Mouse (Mus musculus) brain, embryonic 14.5 days (tissue): ENCODE data around the gene Hilpda. TPM values are rescaled to one million over a fixed set of nuclear protein-coding genes. Genes with fewer than 3 reads are reported as not detected.

ENCODE experiments used
- DNase-seq: peaks from one replicate; pipeline ENCODE4 v3.0.0-alpha.2; 2011; ENCODE audit warnings: low read depth
- CTCF ChIP-seq: fragments of 200-500 bp; IDR thresholded peaks from 2 replicates; pipeline ENCODE4 v1.5.1; 2012; ENCODE audit warnings: inconsistent platforms, mild to moderate bottlenecking, moderate library complexity, borderline replicate concordance; ENCODE audit not compliant: insufficient read depth, insufficient read length; ENCODE audit errors: extremely low read depth
- POLR2A ChIP-seq: fragments of 200-500 bp; IDR thresholded peaks from 2 replicates; pipeline ENCODE4 v1.6.1; 2012; ENCODE audit warnings: mild to moderate bottlenecking, inconsistent platforms, borderline replicate concordance; ENCODE audit not compliant: poor library complexity, insufficient read depth, insufficient read length, severe bottlenecking; ENCODE audit errors: extremely low read depth
- polyA plus RNA-seq: library from polyadenylated mRNA; depleted of rRNA; stranded (reverse); fragments of >200 nt; gene quantifications from 2 replicates; pipeline ENCODE4 v1.2.3, GENCODE M21; 2012; rRNA removed

Hilpda gene
- 26.4 and 43.9 TPM in 2 replicates for polyA plus RNA-seq

DNA sequence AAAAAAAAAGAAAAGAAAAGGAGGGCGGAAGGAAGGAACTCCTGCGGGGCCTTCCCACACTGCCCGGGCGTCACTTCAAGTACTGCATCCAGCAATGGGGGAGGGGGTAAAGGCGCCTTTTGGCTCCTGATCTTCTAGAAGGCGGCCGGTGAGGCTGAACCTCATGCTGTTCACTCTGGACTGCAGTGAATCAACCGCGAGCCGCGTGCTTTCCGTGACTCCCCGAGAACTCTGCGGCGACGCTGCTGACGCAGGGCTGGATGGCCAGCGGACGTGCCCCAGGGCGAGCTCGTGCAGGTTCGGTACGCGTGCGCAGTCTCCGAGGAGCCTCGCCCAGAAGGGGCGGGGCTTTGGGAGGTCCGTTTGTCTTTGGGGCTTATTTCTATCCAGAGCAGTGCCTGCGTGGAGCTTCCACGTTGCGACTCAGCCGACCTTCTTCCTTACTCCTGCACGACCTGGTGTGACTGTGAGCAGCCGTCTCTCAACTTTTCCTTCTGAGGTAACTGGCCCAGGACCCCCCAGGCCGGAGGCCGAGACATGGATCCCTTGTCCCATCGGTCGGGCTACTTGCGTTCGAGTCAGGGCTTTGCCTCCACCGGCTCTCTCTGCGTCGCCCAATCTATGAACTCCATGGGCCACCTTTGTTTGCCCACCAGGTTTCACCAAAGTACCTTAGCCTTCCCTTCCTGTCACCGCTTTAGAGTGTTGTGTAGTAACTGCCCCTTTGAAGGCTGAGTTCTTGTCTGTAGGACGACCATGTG, at the start of gene Hilpda:
TSS of gene Hilpda (plus strand) at position 177 of the 761 bp plus-strand sequence.
- peak; percentile 97 for DNase-seq
- TF ChIP-seq POLR2A (peak; percentile 49; the same call in 1 of the 2 replicates), CTCF (no peak)

DNA sequence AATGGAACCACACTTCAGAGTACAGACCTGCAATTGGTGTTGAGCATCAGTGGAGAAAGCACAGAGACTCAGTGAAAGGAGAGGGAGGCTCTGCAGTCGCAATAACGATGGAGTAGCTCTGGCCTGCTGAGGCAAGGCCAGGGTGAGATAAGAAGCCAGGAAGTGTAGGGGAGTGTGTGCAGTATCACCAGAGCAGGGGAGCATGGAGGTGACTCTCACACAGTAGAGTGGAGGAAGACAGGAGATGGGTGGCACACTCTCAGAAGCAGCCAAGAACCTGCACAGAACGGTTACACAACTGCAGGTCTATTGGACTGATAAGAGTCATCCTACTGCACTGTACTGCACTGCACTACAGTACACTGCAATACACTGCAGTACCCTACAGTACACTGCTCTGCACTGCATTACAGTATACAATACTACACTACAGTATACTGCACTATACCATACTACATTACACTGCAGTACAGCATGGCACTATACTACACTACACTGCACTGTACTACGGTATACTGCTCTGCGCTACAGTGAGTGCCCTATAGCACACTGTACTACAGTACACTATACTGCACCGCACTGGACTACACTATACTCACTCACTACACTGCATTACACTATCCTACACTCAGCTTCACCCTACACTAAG, 42.9 kb upstream of the Hilpda start:
- no peak for DNase-seq
- no peak for TF ChIP-seq CTCF
- no peak for TF ChIP-seq POLR2A

DNA sequence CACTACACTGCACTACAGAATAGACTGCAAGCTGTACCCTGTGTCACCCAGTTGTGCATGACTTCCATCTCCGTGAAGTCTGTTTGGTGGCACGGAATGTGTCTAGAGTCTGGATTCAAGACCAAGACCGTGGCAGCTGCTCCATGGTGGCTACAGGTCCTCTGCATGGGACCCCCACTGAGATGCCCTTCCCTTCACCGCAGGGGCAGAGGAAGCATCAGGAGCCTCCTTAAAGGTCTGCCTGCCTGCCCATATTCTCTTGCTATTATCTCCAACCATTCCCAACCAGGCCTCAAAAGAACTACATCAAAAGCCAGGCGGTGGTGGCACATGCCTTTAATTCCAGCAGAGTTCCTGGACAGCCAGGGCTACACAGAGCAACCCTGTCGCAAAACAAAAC, 41.9 kb upstream of the Hilpda start:
- no peak for DNase-seq
- no peak for TF ChIP-seq CTCF
- TF ChIP-seq POLR2A, result no peak

DNA sequence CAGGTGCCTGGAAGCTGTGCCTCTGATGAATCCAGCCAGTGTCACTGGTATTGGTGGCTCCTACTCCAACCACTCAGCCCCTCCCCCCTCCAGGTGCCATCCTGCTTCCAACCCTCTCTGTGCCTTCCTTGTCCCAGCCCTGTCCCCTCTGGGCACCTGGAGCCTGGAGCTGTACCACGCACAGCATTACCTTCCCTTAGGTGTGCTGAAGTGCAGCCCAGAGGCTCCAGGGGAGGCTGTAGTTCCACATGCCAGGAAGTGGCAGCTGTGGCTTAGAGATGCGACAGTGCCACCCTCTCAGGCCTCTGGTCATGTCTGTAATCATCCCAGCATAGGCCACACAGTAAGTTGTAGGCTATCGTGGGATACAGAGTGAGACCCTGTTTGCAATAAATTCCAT, 40.5 kb upstream of the Hilpda start:
- DNase-seq, result no peak
- TF ChIP-seq POLR2A, result no peak
- TF ChIP-seq CTCF, result no peak

DNA sequence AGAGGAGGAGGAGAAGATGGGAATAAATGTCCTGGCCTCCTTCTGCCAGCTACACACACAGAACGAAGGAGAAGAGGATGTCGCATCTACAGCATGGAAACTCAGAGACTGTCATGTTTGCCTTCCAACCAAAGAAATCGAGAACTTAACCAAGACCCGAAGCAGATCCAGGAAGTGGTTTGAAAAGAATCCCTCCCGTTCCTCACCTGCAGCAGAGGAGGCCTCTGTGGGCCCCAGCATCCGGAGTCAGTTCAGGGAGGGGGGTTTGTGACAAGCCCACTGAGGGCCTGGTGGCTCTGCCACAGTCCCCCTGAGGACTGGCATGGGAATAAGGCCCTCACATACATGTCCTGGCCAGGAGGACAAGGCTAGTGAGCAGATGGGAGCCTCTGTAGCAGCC, 40.0 kb upstream of the Hilpda start:
- TF ChIP-seq POLR2A, result no peak
- no peak for TF ChIP-seq CTCF
- no peak for DNase-seq

DNA sequence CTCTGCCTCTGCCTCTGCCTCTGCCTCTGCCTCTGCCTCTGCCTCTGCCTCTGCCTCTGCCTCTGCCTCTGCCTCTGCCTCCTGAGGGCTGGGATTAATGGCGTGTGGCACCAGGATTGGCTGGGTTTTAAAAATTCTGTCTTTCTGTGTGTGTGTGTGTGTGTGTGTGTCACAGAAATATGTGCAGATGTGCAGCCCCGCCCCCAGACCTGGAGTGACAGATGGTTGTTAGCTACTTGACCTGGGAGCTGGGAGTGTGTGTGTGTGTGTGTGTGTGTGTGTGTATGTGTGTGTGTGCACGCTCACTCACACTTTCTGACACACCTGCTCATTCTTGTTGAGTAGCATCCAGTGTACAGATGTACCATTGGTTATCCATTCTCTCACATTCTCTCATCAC, 38.6 kb upstream of the Hilpda start:
- TF ChIP-seq POLR2A (no peak), CTCF (no peak)
- no peak for DNase-seq

DNA sequence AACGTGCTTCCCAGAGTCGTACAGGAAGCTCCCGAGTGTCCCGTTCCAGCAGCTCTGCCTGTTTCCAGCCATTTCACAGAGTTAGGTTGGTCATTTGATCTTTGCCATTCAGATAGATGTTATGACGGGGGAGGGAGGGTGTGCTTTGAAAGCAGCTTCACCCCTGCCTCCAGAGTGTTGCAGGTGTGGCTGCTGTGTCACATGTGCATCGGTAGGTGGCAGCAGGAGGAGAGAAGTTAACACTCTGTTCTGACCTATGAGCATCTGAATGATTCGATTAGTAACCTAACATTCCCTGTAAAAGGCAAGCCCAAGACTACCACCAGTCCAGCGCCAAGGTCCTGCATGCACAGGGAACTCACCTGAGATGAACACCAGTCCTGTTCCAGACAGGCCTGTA, 38.0 kb upstream of the Hilpda start:
- peak; percentile 62 for TF ChIP-seq CTCF
- no peak for TF ChIP-seq POLR2A
- peak; percentile 35 for DNase-seq

DNA sequence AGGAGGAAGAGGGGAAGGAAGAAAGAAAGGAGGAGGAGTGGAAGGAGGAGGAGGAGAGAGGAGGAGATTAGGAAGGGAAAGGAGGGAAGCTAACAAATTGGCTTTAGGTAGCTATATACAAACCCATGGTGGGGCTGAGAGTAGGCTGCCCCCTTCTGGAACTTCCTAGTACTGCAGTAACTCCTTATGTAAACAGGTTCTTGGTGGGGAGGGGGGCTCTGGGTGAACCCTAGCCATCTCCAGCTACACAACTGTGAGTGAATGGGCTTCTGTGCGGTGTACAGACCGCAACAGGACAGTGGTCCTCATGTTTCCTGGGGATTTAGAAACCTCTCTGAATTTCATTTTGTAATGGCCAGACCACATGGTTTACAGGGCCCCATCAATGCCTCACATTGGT, 31.5 kb upstream of the Hilpda start:
- peak; percentile 62 for TF ChIP-seq CTCF
- no peak for TF ChIP-seq POLR2A

DNA sequence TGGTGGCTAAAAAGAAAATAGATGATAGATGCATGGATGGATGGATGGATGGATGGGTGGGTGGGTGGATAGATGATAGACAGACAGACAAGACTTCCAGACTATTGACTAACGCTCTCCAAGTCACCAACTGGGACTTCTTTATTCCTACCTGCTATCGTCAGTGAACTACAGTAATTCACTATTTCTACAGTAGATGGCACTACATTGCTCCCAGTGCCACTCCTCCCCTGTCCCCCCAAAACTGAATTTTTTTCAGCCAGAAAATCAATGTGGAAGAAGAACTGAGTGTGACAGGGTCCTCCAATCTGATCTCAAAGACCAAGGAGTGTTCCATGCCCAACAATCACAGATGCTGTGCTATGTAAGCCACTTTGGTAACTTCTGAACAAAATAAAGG, 30.6 kb upstream of the Hilpda start:
- DNase-seq, result no peak
- TF ChIP-seq POLR2A (no peak), CTCF (0 out of 2 replicates have a peak, but pooled peaks have one; percentile 1)

More for the DNA sequence above, 31.5 kb upstream of the Hilpda start:
- peak; percentile 63 for DNase-seq

DNA sequence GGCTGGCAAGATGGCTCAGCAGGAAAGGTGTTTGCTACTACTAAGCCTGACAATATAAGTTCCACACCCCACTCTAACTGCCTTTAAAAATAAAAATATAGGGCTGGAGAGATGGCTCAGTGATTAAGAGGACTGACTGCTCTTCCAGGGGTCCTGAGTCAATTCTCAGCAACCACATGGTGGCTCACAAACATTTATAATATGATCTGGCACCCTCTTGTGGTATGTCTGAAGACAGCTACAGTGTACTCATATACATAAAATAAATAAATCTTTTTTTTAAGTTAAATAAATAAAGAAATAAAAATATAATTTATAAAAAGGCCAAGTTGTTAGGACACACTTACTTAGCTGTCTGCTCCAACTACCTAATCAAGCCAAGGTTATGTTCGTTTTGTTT, 30.0 kb upstream of the Hilpda start:
- TF ChIP-seq CTCF (no peak), POLR2A (no peak)
- DNase-seq, result peak; percentile 14

DNA sequence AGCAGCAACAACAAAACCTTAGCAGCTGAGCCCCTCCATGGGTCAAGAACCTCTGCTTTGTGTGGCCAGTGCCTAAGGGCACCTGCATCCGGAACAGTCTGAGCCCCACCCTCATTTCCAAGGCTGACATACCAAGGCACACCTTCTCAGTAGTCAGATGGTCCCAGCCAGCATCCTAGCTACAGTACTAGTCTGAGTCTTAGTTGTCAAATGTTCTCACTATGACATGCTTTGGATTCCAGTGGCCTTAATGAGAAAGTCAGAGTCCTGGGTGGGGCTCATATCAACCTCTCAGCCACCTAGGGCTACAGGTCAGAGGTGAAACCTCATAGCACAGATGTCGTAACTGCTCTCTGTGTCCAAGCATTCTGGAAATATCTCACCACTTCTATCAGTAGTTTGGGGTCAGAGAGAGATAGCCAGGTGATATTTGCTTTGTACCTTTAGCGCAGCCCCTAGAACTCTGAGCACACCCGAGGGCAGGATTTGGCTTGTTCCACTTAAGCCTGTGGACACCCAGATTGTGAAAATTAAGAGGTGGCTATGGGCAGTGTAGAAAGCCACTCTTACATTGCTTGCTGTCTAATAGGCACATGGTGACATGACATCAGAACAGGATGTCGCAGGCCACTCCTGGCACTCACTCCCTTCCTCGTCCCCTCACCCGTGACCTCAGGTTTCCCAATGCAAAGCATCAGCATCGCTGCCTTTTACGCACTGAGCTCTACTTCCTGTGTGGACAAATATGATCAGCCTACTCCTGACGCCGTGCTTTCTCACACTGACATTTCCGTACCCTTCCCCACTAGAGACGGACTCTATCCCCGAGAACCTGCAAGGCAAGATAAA, 26.8 kb upstream of the Hilpda start:
- TF ChIP-seq POLR2A, result no peak
- no peak for TF ChIP-seq CTCF
- DNase-seq, result no peak
